Mouse (Mus musculus): Measurements from ENCODE around the gene Pou2af1. TPM values are rescaled to one million over a fixed set of nuclear protein-coding genes. Genes with fewer than 3 reads are reported as not detected.

Pou2af1 gene
- polyA plus RNA-seq, 1 experiment from 2014 or later = not detected

DNA sequence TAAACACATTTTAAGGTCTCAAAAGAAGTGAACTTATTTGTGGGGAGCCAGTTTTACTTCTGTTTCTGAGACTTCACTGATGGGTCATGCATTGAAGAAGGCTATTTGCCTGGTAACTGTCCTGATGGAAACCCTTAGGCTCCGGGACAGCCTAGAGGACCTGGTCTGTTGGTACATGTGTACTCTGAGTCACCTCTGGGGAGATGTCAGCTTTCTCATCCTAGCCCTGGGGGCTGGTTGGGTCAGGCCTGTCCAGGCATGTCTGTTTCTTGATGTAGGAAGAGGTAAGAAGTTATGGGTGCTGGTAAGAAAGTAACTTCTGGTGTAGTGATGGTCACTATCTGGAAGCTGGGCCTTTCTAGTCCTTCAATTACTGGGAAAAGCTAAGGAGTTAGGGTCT is 37.8 kb upstream of the Pou2af1 start:
- 92% methylated on average over 1 of the region's 1 CpGs for WGBS
- ATAC-seq (ENCODE audit: low FRiP score) (no peak), DNase-seq (ENCODE audit: low spot score) (no peak)
- Histone ChIP-seq H3K4me2 (replicated peaks; ENCODE audit: low read depth, low read length) (no peak overlapping the region), H3K9me3 (ENCODE audit: control insufficient read depth, low read length) (no peaks in the 10 kb centered on the region), H3K27me3 (ENCODE audit: control insufficient read depth, insufficient read depth, low read length) (no peaks in the 10 kb centered on the region), H3K27ac (ENCODE audit: low read depth, low read length) (no peak overlapping the region), H3K4me3 (ENCODE audit: low read depth, low read length) (no peak overlapping the region), H3K4me1 (replicated peaks; ENCODE audit: control insufficient read depth, insufficient read depth, low read length) (no peaks in the 10 kb centered on the region), H3K36me3 (ENCODE audit: control insufficient read depth, insufficient read depth, low read length) (no peaks in the 10 kb centered on the region), H3K9ac (ENCODE audit: low read depth, low read length) (no peak overlapping the region)

GRCm38 (mm10) chr9:51178297-51178696 is 35.2 kb upstream of the Pou2af1 start:
- WGBS = 87% methylated on average over 1 of the region's 1 CpGs
- Histone ChIP-seq H3K36me3 (ENCODE audit: control insufficient read depth, insufficient read depth, low read length) (no peaks in the 10 kb centered on the region), H3K27ac (ENCODE audit: low read depth, low read length) (no peak overlapping the region), H3K27me3 (ENCODE audit: control insufficient read depth, insufficient read depth, low read length) (no peaks in the 10 kb centered on the region), H3K9ac (ENCODE audit: low read depth, low read length) (no peak overlapping the region), H3K9me3 (ENCODE audit: control insufficient read depth, low read length) (no peaks in the 10 kb centered on the region), H3K4me3 (ENCODE audit: low read depth, low read length) (no peak overlapping the region), H3K4me1 (replicated peaks; ENCODE audit: control insufficient read depth, insufficient read depth, low read length) (no peaks in the 10 kb centered on the region), H3K4me2 (replicated peaks; ENCODE audit: low read depth, low read length) (no peak overlapping the region)
- no peak for DNase-seq (ENCODE audit: low spot score)
- no peak for ATAC-seq (ENCODE audit: low FRiP score)

DNA sequence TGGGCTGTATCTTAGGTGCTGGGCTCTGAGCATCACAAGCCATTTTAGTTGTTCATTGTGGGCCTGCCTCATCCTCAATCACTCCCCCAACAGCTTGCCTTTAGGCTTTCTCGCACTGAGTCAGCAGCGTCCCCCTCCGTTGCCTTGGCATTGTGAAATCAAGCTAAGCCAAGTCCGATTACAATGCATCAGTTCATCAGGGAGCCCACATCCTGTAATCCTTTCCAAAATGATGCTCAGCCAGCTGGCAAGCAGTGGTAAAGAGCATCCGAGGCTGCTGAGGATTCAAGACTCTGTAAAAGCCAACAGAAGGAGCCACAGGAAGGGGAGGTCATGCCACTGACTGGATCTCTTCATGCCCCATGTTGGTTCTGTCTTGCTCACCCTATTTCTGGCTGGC is 32.9 kb upstream of the Pou2af1 start:
- H3K4me2 ChIP-seq (replicated peaks; ENCODE audit: low read depth, low read length) = no peak overlapping the region
- no peak overlapping the region for H3K27ac ChIP-seq (ENCODE audit: low read depth, low read length)
- no peak for ATAC-seq (ENCODE audit: low FRiP score)
- no peaks in the 10 kb centered on the region for H3K9me3 ChIP-seq (ENCODE audit: control insufficient read depth, low read length)
- 89% methylated on average over 5 of the region's 5 CpGs for WGBS
- no peaks in the 10 kb centered on the region for H3K4me1 ChIP-seq (replicated peaks; ENCODE audit: control insufficient read depth, insufficient read depth, low read length)
- H3K27me3 ChIP-seq (ENCODE audit: control insufficient read depth, insufficient read depth, low read length) = no peaks in the 10 kb centered on the region
- H3K9ac ChIP-seq (ENCODE audit: low read depth, low read length) = no peak overlapping the region
- H3K36me3 ChIP-seq (ENCODE audit: control insufficient read depth, insufficient read depth, low read length) = no peaks in the 10 kb centered on the region
- H3K4me3 ChIP-seq (ENCODE audit: low read depth, low read length) = no peak overlapping the region
- DNase-seq (ENCODE audit: low spot score) = no peak

DNA sequence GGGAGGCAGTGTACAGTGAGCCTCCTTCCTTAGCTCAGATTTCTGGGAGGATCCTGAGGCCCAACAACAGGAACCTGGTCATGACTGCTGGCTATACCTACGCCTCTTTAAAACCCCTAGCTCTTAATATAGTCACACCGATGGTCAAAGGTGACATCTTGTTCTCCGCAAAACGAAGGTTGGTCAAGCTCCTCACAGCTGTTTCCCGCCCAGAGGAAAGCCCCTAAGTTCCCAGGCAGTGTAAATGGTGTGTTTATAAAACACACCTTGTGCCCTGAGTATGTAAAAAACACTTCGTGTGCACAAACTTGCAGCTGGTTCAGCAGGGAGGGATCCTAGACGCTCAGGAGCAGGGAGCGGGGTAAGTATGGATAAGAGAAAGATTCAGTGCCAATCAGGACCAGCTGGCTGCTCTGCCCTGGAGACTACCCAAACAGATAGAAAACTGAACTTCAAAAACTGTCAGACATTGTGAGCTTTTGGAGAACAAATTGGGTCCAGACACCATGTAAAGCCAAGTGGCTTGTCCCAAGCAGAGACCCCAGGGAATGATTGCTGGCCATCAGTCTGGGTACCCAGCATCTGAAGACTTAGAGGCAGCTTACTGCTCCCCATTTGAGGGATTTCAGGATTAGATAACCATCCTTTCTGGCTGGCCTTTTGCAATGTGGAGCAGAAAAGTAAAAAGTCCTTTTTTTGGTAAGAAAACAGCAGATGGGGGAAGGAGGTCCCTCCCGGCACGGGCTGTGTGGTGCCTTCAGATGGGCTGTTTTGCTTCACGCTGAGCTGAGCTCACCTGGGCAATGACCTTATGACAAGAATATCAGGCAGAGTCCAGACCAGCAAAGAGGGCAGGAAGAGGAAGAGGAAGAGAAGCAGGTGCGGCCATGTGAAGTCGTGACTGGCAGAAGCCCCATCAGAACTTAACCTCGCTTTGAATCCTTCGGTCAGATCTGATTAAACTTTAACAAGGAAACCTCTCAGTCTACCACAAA is 30.5 kb upstream of the Pou2af1 start:
- Histone ChIP-seq H3K36me3 (ENCODE audit: control insufficient read depth, insufficient read depth, low read length) (no peaks in the 10 kb centered on the region), H3K9ac (ENCODE audit: low read depth, low read length) (no peak overlapping the region), H3K4me2 (replicated peaks; ENCODE audit: low read depth, low read length) (no peak overlapping the region), H3K4me3 (ENCODE audit: low read depth, low read length) (no peak overlapping the region), H3K27ac (ENCODE audit: low read depth, low read length) (no peak overlapping the region), H3K4me1 (replicated peaks; ENCODE audit: control insufficient read depth, insufficient read depth, low read length) (no peaks in the 10 kb centered on the region), H3K27me3 (ENCODE audit: control insufficient read depth, insufficient read depth, low read length) (no peaks in the 10 kb centered on the region), H3K9me3 (ENCODE audit: control insufficient read depth, low read length) (no peaks in the 10 kb centered on the region)
- DNase-seq (ENCODE audit: low spot score) (no peak), ATAC-seq (ENCODE audit: low FRiP score) (no peak)
- 86% methylated on average over 15 of the region's 15 CpGs for WGBS

DNA sequence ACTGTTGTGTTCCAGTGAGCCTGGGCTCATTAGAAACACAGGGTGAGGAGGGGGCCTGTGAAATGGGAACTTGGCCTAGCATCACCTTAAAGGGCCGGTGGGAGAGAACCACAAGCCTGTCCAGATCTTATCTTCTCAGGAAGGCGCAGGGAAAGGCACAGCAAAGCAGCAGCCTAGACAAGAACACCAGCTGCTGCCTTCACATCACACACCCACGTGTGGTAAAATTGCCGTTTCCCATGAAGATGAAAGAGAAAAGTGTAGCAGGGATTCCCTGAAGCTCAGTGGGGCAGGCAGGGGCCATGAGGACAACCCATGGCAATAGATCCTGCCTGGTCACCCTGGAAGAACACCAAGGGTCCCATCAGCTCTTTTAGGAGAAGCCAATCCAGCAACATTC is 28.1 kb upstream of the Pou2af1 start:
- ATAC-seq (ENCODE audit: low FRiP score) = no peak

DNA sequence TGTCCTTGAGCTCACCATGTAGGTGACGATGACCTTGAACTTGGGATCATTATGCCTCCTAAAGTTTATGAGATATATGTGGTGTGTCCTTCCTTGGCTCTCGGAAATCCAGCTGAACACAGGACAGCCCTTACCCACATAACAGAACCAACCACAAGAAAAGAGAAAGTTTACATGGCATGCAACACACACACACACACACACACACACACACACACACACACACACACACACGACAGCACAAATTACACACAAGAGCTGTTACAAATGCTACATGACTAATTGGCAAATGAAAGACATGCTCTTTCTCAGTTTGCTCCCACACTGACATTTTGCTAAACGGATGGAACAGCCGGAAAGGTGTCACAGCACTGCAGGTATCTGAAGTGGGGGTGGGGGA is 27.6 kb upstream of the Pou2af1 start:
- no peak for DNase-seq (ENCODE audit: low spot score)
- ATAC-seq (ENCODE audit: low FRiP score) = no peak
- WGBS = 79% methylated on average over 5 of the region's 5 CpGs
- no peaks in the 10 kb centered on the region for H3K27me3 ChIP-seq (ENCODE audit: control insufficient read depth, insufficient read depth, low read length)
- H3K36me3 ChIP-seq (ENCODE audit: control insufficient read depth, insufficient read depth, low read length) = no peaks in the 10 kb centered on the region
- H3K9me3 ChIP-seq (ENCODE audit: control insufficient read depth, low read length) = no peaks in the 10 kb centered on the region
- no peak overlapping the region for H3K4me2 ChIP-seq (replicated peaks; ENCODE audit: low read depth, low read length)
- no peaks in the 10 kb centered on the region for H3K4me1 ChIP-seq (replicated peaks; ENCODE audit: control insufficient read depth, insufficient read depth, low read length)
- no peak overlapping the region for H3K4me3 ChIP-seq (ENCODE audit: low read depth, low read length)
- H3K9ac ChIP-seq (ENCODE audit: low read depth, low read length) = no peak overlapping the region
- no peak overlapping the region for H3K27ac ChIP-seq (ENCODE audit: low read depth, low read length)

More for the DNA sequence above, 28.1 kb upstream of the Pou2af1 start:
- H3K9ac ChIP-seq (ENCODE audit: low read depth, low read length) = no peak overlapping the region
- no peak overlapping the region for H3K4me2 ChIP-seq (replicated peaks; ENCODE audit: low read depth, low read length)
- no peaks in the 10 kb centered on the region for H3K36me3 ChIP-seq (ENCODE audit: control insufficient read depth, insufficient read depth, low read length)
- no peaks in the 10 kb centered on the region for H3K9me3 ChIP-seq (ENCODE audit: control insufficient read depth, low read length)
- WGBS = 84% methylated on average over 4 of the region's 4 CpGs
- no peaks in the 10 kb centered on the region for H3K4me1 ChIP-seq (replicated peaks; ENCODE audit: control insufficient read depth, insufficient read depth, low read length)
- no peak overlapping the region for H3K27ac ChIP-seq (ENCODE audit: low read depth, low read length)
- H3K27me3 ChIP-seq (ENCODE audit: control insufficient read depth, insufficient read depth, low read length) = no peaks in the 10 kb centered on the region
- DNase-seq (ENCODE audit: low spot score) = no peak
- no peak overlapping the region for H3K4me3 ChIP-seq (ENCODE audit: low read depth, low read length)

DNA sequence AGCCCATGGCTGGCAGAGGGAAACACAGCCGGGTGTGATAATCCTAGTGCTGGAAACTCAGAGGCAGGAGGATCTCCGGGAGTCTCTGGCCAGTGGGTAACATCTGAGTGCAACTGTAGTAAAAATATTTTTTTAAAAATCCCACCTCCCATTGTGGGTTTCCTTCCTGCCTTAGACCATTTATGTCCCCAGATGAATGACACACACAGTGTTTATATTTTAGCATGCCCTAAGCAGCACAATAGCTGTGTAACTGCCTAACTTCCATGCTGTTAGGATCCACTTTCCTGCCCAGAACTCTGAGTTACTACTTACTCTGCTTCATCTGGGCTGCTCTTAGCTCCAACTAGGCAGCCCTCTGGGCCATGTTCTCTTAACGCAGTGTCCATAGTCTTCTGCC is 22.9 kb upstream of the Pou2af1 start:
- Histone ChIP-seq H3K9ac (ENCODE audit: low read depth, low read length) (no peak overlapping the region), H3K4me3 (ENCODE audit: low read depth, low read length) (no peak overlapping the region), H3K27ac (ENCODE audit: low read depth, low read length) (no peak overlapping the region), H3K27me3 (ENCODE audit: control insufficient read depth, insufficient read depth, low read length) (no peaks in the 10 kb centered on the region), H3K4me1 (replicated peaks; ENCODE audit: control insufficient read depth, insufficient read depth, low read length) (no peaks in the 10 kb centered on the region), H3K9me3 (ENCODE audit: control insufficient read depth, low read length) (no peaks in the 10 kb centered on the region), H3K4me2 (replicated peaks; ENCODE audit: low read depth, low read length) (no peak overlapping the region), H3K36me3 (ENCODE audit: control insufficient read depth, insufficient read depth, low read length) (no peaks in the 10 kb centered on the region)
- WGBS = 87% methylated on average over 3 of the region's 3 CpGs
- no peak for ATAC-seq (ENCODE audit: low FRiP score)
- DNase-seq (ENCODE audit: low spot score) = no peak

GRCm38 (mm10) chr9:51194790-51195189 is 18.7 kb upstream of the Pou2af1 start:
- Histone ChIP-seq H3K27ac (ENCODE audit: low read depth, low read length) (no peak overlapping the region), H3K9ac (ENCODE audit: low read depth, low read length) (no peak overlapping the region), H3K9me3 (ENCODE audit: control insufficient read depth, low read length) (no peaks in the 10 kb centered on the region), H3K4me3 (ENCODE audit: low read depth, low read length) (no peak overlapping the region), H3K4me2 (replicated peaks; ENCODE audit: low read depth, low read length) (no peak overlapping the region), H3K36me3 (ENCODE audit: control insufficient read depth, insufficient read depth, low read length) (no peaks in the 10 kb centered on the region), H3K27me3 (ENCODE audit: control insufficient read depth, insufficient read depth, low read length) (no peaks in the 10 kb centered on the region), H3K4me1 (replicated peaks; ENCODE audit: control insufficient read depth, insufficient read depth, low read length) (no peaks in the 10 kb centered on the region)
- 76% methylated on average over 4 of the region's 4 CpGs for WGBS
- ATAC-seq (ENCODE audit: low FRiP score) = no peak
- DNase-seq (ENCODE audit: low spot score) = no peak

DNA sequence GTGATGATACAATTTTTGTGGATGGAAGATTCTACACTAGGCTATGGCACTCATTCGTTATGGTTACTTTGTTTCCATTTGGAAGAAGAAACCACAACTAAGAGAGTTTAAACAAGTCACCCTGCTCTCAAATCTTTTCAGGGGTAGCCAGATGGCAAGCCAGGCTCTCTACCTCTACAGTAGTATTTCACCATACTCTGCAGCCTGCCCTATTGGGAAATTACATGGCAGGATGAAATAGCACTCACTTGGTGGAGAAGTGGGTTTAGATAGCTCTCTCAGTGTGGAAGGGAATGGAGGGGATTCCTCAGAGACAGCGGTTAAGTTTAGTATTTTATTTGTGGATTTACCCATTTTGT is 4.6 kb upstream of the Pou2af1 start:
- ATAC-seq (ENCODE audit: low FRiP score) (no peak), DNase-seq (ENCODE audit: low spot score) (no peak)
- 88% methylated on average over 2 of the region's 2 CpGs for WGBS
- Histone ChIP-seq H3K4me3 (ENCODE audit: low read depth, low read length) (no peak overlapping the region), H3K27me3 (ENCODE audit: control insufficient read depth, insufficient read depth, low read length) (no peaks in the 10 kb centered on the region), H3K9me3 (ENCODE audit: control insufficient read depth, low read length) (no peaks in the 10 kb centered on the region), H3K9ac (ENCODE audit: low read depth, low read length) (no peak overlapping the region), H3K36me3 (ENCODE audit: control insufficient read depth, insufficient read depth, low read length) (no peaks in the 10 kb centered on the region), H3K4me2 (replicated peaks; ENCODE audit: low read depth, low read length) (no peak overlapping the region), H3K27ac (ENCODE audit: low read depth, low read length) (no peak overlapping the region), H3K4me1 (replicated peaks; ENCODE audit: control insufficient read depth, insufficient read depth, low read length) (no peaks in the 10 kb centered on the region)
